Mouse (Mus musculus) hindbrain, embryonic 11.5 days (tissue): ENCODE data around the gene Gpr137b. TPM values are rescaled to one million over a fixed set of nuclear protein-coding genes. Genes with fewer than 3 reads are reported as not detected.
A peak's percentile ranks its signal among the peaks of the same experiment; 100 is the strongest.
"Not testable (repeated sequence)": the region's sequence is repeated elsewhere in the genome, so short reads cannot be mapped to it uniquely, and the experiment has no call there.

Experiments used
- ATAC-seq: fragments of 200-750 bp; cut with Nextera tagmentation; 2 replicates; pipeline ENCODE4 v1.8.0; 2017; ENCODE audit warnings: mild to moderate bottlenecking, moderate TSS enrichment, moderate library complexity; ENCODE audit not compliant: low FRiP score
- DNase-seq: peaks from one replicate; pipeline ENCODE4 v3.0.0-alpha.2; 2015; ENCODE audit warnings: low spot score
- H3K27ac ChIP-seq: fragments of 300-500 bp; sonication (generic); 2 replicates; pipeline ENCODE4 v1.5.1; 2014; ENCODE audit warnings: mild to moderate bottlenecking, low read depth, low read length
- H3K27me3 ChIP-seq: fragments of 300-500 bp; sonication (generic); 2 replicates; pipeline ENCODE4 v1.6.1; 2014; ENCODE audit warnings: mild to moderate bottlenecking, low read length, moderate library complexity, mixed read lengths; ENCODE audit not compliant: control insufficient read depth, insufficient read depth
- H3K36me3 ChIP-seq: fragments of 300-500 bp; sonication (generic); 2 replicates; pipeline ENCODE4 v1.6.1; 2014; ENCODE audit warnings: mild to moderate bottlenecking, low read length, moderate library complexity, mixed read lengths; ENCODE audit not compliant: control insufficient read depth, insufficient read depth
- H3K4me1 ChIP-seq: fragments of 300-500 bp; sonication (generic); replicated peaks from 2 replicates; pipeline ENCODE4 v1.6.1; 2014; ENCODE audit warnings: low read length, mixed read lengths; ENCODE audit not compliant: control insufficient read depth, insufficient read depth
- H3K4me2 ChIP-seq: fragments of 300-500 bp; sonication (generic); replicated peaks from 2 replicates; pipeline ENCODE4 v1.6.1; 2014; ENCODE audit warnings: mild to moderate bottlenecking, low read depth, low read length
- H3K4me3 ChIP-seq: fragments of 300-500 bp; sonication (generic); 2 replicates; pipeline ENCODE4 v1.5.1; 2014; ENCODE audit warnings: low read depth, low read length
- H3K9ac ChIP-seq: fragments of 300-500 bp; sonication (generic); 2 replicates; pipeline ENCODE4 v1.6.1; 2014; ENCODE audit warnings: low read depth, low read length
- H3K9me3 ChIP-seq: fragments of 300-500 bp; sonication (generic); 2 replicates; pipeline ENCODE4 v1.6.1; 2016; ENCODE audit warnings: low read length; ENCODE audit not compliant: control insufficient read depth
- WGBS: fragments of 180-500 bp; shearing (Covaris S2); extraction: QIAGEN DNeasy Blood & Tissue Kit; methylation state at CpG from one replicate; pipeline ENCODE4 v1.1.7; 2014; 5-methylcytosine and 5-hydroxymethylcytosine counted together
- polyA plus RNA-seq: library from polyadenylated mRNA; unstranded; fragments of >200 nt; fragmentation: Nextera tagmentation; extraction: Ambion mirVana; gene quantifications from 2 replicates; pipeline ENCODE4 v1.2.1, GENCODE M21; 2014

Gpr137b gene
- polyA plus RNA-seq, 1 experiment from 2014 or later, result 31.2 TPM

- ATAC-seq, H3K9ac ChIP-seq: not testable (repeated sequence)
- 83% methylated on average over 4 of the region's 4 CpGs for WGBS
Observed at GRCm38 (mm10) chr13:13352113-13352512, 41.7 kb downstream of the Gpr137b start.

GRCm38 (mm10) chr13:13350681-13351080 lies 43.1 kb downstream of the Gpr137b start:
- not testable (repeated sequence) for H3K4me1 ChIP-seq, ATAC-seq, H3K9me3 ChIP-seq, H3K36me3 ChIP-seq, H3K9ac ChIP-seq, H3K27ac ChIP-seq, DNase-seq, H3K27me3 ChIP-seq, H3K4me3 ChIP-seq, H3K4me2 ChIP-seq
- WGBS, result 85% methylated on average over 7 of the region's 7 CpGs

More at GRCm38 (mm10) chr13:13352113-13352512, 41.7 kb downstream of the Gpr137b start:
- DNase-seq, H3K4me3 ChIP-seq, H3K4me1 ChIP-seq, H3K4me2 ChIP-seq, H3K36me3 ChIP-seq, H3K9me3 ChIP-seq, H3K27ac ChIP-seq, H3K27me3 ChIP-seq: not testable (repeated sequence)

- no peak overlapping the region for H3K4me2 ChIP-seq
- DNase-seq (peak; percentile 33), ATAC-seq (no peak)
- no peaks in the 10 kb centered on the region for H3K9me3 ChIP-seq
- no peaks in the 10 kb centered on the region for H3K27me3 ChIP-seq
- no peak overlapping the region for H3K27ac ChIP-seq
- 64% methylated on average over 4 of the region's 4 CpGs for WGBS
- H3K4me1 ChIP-seq, result no peaks in the 10 kb centered on the region
- no peaks in the 10 kb centered on the region for H3K36me3 ChIP-seq
- H3K4me3 ChIP-seq, result no peak overlapping the region
- H3K9ac ChIP-seq, result no peak overlapping the region
Observed at GRCm38 (mm10) chr13:13349288-13349687, 44.5 kb downstream of the Gpr137b start.

GRCm38 (mm10) chr13:13347634-13348412 lies 46.0 kb downstream of the Gpr137b start:
- not testable (repeated sequence) for H3K27ac ChIP-seq, H3K4me3 ChIP-seq, H3K9ac ChIP-seq, H3K36me3 ChIP-seq, H3K4me2 ChIP-seq, H3K4me1 ChIP-seq, DNase-seq, H3K27me3 ChIP-seq, ATAC-seq, H3K9me3 ChIP-seq
- WGBS, result 42% methylated on average over 12 of the region's 12 CpGs

- WGBS, result 92% methylated on average over 6 of the region's 8 CpGs
- not testable (repeated sequence) for ATAC-seq, H3K4me3 ChIP-seq, H3K36me3 ChIP-seq, H3K27me3 ChIP-seq, H3K4me1 ChIP-seq, H3K4me2 ChIP-seq, H3K9me3 ChIP-seq, DNase-seq, H3K9ac ChIP-seq, H3K27ac ChIP-seq
Observed at GRCm38 (mm10) chr13:13337361-13337760, 56.5 kb downstream of the Gpr137b start.

- Histone ChIP-seq H3K9me3 (no peaks in the 10 kb centered on the region), H3K9ac (no peak overlapping the region), H3K27me3 (no peaks in the 10 kb centered on the region), H3K4me3 (no peak overlapping the region), H3K36me3 (no peaks in the 10 kb centered on the region), H3K27ac (no peak overlapping the region), H3K4me1 (no peaks in the 10 kb centered on the region), H3K4me2 (no peak overlapping the region)
- WGBS, result 1% methylated on average over 2 of the region's 2 CpGs
- DNase-seq (peak; percentile 79), ATAC-seq (0 out of 2 replicates have a peak, but pooled peaks have one; percentile 51)
Observed at GRCm38 (mm10) chr13:13328876-13329275, 64.9 kb downstream of the Gpr137b start.

Other genes starting within 250 kb of the Gpr137b start
- gene Prl2c5, start 211.3 kb downstream of the Gpr137b start, polyA plus RNA-seq, result not detected in 2 replicates
- 44.2 and 44.8 TPM in 2 replicates for gene Nid1, start 43.5 kb upstream of the Gpr137b start, polyA plus RNA-seq
- gene Lyst, start 196.4 kb upstream of the Gpr137b start, polyA plus RNA-seq, result 1.9 and 4.7 TPM in 2 replicates